In genomic region chr9:7567923-7568322, GRCm38 (mm10) we compare ENCODE assay signal across 34 mouse cellular contexts. TPM values are rescaled to one million over a fixed set of nuclear protein-coding genes. Genes with fewer than 3 reads are reported as not detected.
"Had no signal": no experiment of that assay in that cellular context is flagged by ENCODE, and none has a peak within 500 bp of the region (broad histone marks: within the 10 kb centered on the region; RNA-seq: fewer than 3 reads in every experiment).

No protein-coding gene starts in this region.

- H3K4me1 ChIP-seq: heart, embryonic 10.5 days; heart, embryonic 12.5 days; hindbrain, embryonic 13.5 days; hindbrain, embryonic 15.5 days; limb, embryonic 10.5 days had no signal

- H3K9ac ChIP-seq: heart, embryonic 12.5 days; hindbrain, embryonic 13.5 days; hindbrain, embryonic 15.5 days; kidney, embryonic 15.5 days; limb, embryonic 12.5 days had no signal

- H3K27me3 ChIP-seq: heart, embryonic 12.5 days; hindbrain, embryonic 13.5 days; hindbrain, embryonic 15.5 days; kidney, embryonic 15.5 days; limb, embryonic 12.5 days had no signal

- H3K4me2 ChIP-seq: heart, embryonic 12.5 days; hindbrain, embryonic 13.5 days; hindbrain, embryonic 15.5 days; kidney, embryonic 15.5 days; limb, embryonic 12.5 days had no signal

- H3K9me3 ChIP-seq: heart, embryonic 10.5 days; heart, embryonic 12.5 days; hindbrain, embryonic 13.5 days; hindbrain, embryonic 15.5 days; kidney, embryonic 15.5 days; limb, embryonic 10.5 days; limb, embryonic 12.5 days had no signal

- ATAC-seq: hindbrain, postnatal 0 days; intestine, embryonic 16.5 days had no signal

- DNase-seq: gastrocnemius, postnatal 14 days; gastrocnemius, postnatal 36 days; heart, postnatal 14 days; heart, postnatal 36 days; kidney, adult 11 months; kidney, adult 2 months; kidney, adult 9 months; kidney, postnatal 14 days; kidney, postnatal 36 days had no signal

- H3K36me3 ChIP-seq: heart, embryonic 10.5 days; heart, embryonic 12.5 days; hindbrain, embryonic 13.5 days; hindbrain, embryonic 15.5 days; kidney, embryonic 15.5 days; limb, embryonic 10.5 days; limb, embryonic 12.5 days had no signal

- H3K27ac ChIP-seq: heart, embryonic 10.5 days; hindbrain, embryonic 13.5 days; hindbrain, embryonic 15.5 days; hindbrain, postnatal 0 days; kidney, embryonic 15.5 days; kidney, postnatal 0 days; layer of hippocampus, adult 2 months; left cerebral cortex, adult 2 months; limb, embryonic 10.5 days; limb, embryonic 12.5 days had no signal

- H3K4me3 ChIP-seq: heart, embryonic 10.5 days; heart, embryonic 12.5 days; hindbrain, embryonic 13.5 days; hindbrain, embryonic 15.5 days; kidney, embryonic 15.5 days; layer of hippocampus, adult 2 months; left cerebral cortex, adult 2 months; limb, embryonic 10.5 days; limb, embryonic 12.5 days had no signal

RNA-seq across cellular contexts. Expression of gene Mmp27, which starts 3.3 kb away (rescaled TPM):
- total RNA-seq: hematopoietic stem cell, adult 5-6 weeks; hindbrain, postnatal 0 days; layer of hippocampus, adult 2 months; layer of hippocampus, postnatal 10 days; layer of hippocampus, postnatal 25 days; left cerebral cortex, adult 2 months; left cerebral cortex, postnatal 14 days; left cerebral cortex, postnatal 36 days had no signal
- polyA plus RNA-seq: heart, embryonic 10.5 days; heart, embryonic 12.5 days; heart, embryonic 14.5 days; heart, embryonic 16.5 days; hindbrain, embryonic 11.5 days; hindbrain, embryonic 13.5 days; hindbrain, embryonic 15.5 days; hindbrain, postnatal 0 days; intestine, embryonic 14.5 days; intestine, embryonic 16.5 days; kidney, adult 2 months; kidney, embryonic 15.5 days; kidney, postnatal 0 days; large intestine, adult 2 months; limb, embryonic 10.5 days; limb, embryonic 12.5 days had no signal

RNA-seq across cellular contexts. Expression of gene Mmp8, which starts 9.7 kb away (rescaled TPM):
- total RNA-seq: gastrocnemius, adult 18-20 months; gastrocnemius, adult 8-10 months; gastrocnemius, postnatal 14 days; gastrocnemius, postnatal 36 days; heart, adult 18-20 months; hindbrain, postnatal 0 days; layer of hippocampus, adult 2 months; layer of hippocampus, postnatal 10 days; layer of hippocampus, postnatal 25 days; left cerebral cortex, postnatal 14 days; left cerebral cortex, postnatal 36 days had no signal
- polyA plus RNA-seq: heart, embryonic 12.5 days; hindbrain, embryonic 11.5 days; large intestine, adult 2 months; limb, embryonic 10.5 days had no signal
